Mouse (Mus musculus): ENCODE measurements around the gene Psmd5. TPM values are rescaled to one million over a fixed set of nuclear protein-coding genes. Genes with fewer than 3 reads are reported as not detected.

The Psmd5 gene
- total RNA-seq, 2 experiments from 2014 or later, result 40.2 to 46.1 TPM

Other genes starting within 250 kb of the Psmd5 start
- 100 to 1,000 TPM in 1 of 2 experiments, 10 to 100 TPM in 1; 96.2 to 104 TPM for gene Gapvd1, start 119.7 kb downstream of the Psmd5 start, total RNA-seq (2021)
- gene Hspa5, start 103.0 kb downstream of the Psmd5 start, total RNA-seq (2021), result 100 to 1,000 TPM; 220 to 358 TPM
- 10 to 100 TPM; 29.6 to 34.6 TPM for gene Rabepk, start 75.1 kb downstream of the Psmd5 start, total RNA-seq (2021)
- 10 to 100 TPM; 82.5 to 84.3 TPM for gene Fbxw2, start 48.7 kb downstream of the Psmd5 start, total RNA-seq (2021)
- not detected for gene Gm34653, start 42.0 kb downstream of the Psmd5 start, total RNA-seq (2021)
- under 1 TPM; 0.44 to 0.49 TPM for gene Cutal, start 572 bp downstream of the Psmd5 start, total RNA-seq (2021)
- 1 to 10 TPM in 1 of 2 experiments, under 1 TPM in 1; 0.76 to 1.7 TPM for gene Phf19, start 39.1 kb upstream of the Psmd5 start, total RNA-seq (2021)
- 1 to 10 TPM; 1.7 to 3.3 TPM for gene Traf1, start 86.8 kb upstream of the Psmd5 start, total RNA-seq (2021)
- under 1 TPM in 1 of 2 experiments, not detected in 1; 0.40 TPM for gene Hc, start 186.5 kb upstream of the Psmd5 start, total RNA-seq (2021)
- under 1 TPM in 1 of 2 experiments, not detected in 1; 0.59 TPM for gene AI182371, start 226.6 kb upstream of the Psmd5 start, total RNA-seq (2021)
- gene Cntrl, start 234.5 kb upstream of the Psmd5 start, total RNA-seq (2021), result 10 to 100 TPM in 1 of 2 experiments, 1 to 10 TPM in 1; 7.2 to 12.2 TPM